Mouse (Mus musculus) olfactory bulb, adult 2 months (tissue): ENCODE measurements around the gene Aff2.

Experiments
- CTCF ChIP-seq: fragments of 200-500 bp; IDR thresholded peaks from 2 replicates; pipeline ENCODE4 v1.5.1; 2012; ENCODE audit warnings: low read depth, mild to moderate bottlenecking, low read length, moderate library complexity; ENCODE audit not compliant: insufficient read depth
- POLR2A ChIP-seq: fragments of 200-500 bp; IDR thresholded peaks from 2 replicates; pipeline ENCODE4 v1.6.1; 2012; ENCODE audit warnings: mild to moderate bottlenecking, low read depth, low read length, moderate library complexity; ENCODE audit not compliant: insufficient read depth

DNA sequence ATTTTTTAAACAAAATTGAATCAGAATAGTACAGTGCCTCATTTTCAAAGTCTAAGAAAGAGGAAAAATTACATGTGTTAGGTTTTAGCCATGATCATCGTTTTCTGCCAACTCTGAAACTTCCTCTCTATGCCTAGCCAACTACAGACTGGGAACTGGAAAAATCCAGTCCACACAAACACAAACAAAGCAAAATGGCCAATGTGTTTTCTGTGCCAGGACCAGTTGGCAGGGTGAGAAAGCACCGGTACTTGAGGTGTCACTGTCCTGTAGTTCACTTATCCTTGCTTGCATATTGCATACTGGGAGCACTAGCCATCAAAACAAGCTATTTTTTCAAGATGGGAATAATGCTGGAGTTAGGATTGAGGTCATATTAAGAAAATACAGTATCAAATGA is 100.8 kb downstream of the Aff2 start:
- no peak for TF ChIP-seq CTCF
- no peak for TF ChIP-seq POLR2A
